Mouse (Mus musculus) inflammation-experienced regulatory T-cells, adult 6 months (primary cell): ENCODE results near the gene Acsl4. TPM values are rescaled to one million over a fixed set of nuclear protein-coding genes. Genes with fewer than 3 reads are reported as not detected.

Experiments used
- ATAC-seq: one replicate; pipeline ENCODE4 v1.8.0; 2017
- polyA plus RNA-seq, 3 experiments: library from polyadenylated mRNA; unstranded; fragments of 100-300 nt; shearing (Covaris generic); gene quantifications; one replicate each; pipeline ENCODE4 v1.2.1; 2017

Gene Acsl4
- polyA plus RNA-seq = 10 to 100 TPM; 44.3 to 52.9 (median 45.9) TPM

DNA sequence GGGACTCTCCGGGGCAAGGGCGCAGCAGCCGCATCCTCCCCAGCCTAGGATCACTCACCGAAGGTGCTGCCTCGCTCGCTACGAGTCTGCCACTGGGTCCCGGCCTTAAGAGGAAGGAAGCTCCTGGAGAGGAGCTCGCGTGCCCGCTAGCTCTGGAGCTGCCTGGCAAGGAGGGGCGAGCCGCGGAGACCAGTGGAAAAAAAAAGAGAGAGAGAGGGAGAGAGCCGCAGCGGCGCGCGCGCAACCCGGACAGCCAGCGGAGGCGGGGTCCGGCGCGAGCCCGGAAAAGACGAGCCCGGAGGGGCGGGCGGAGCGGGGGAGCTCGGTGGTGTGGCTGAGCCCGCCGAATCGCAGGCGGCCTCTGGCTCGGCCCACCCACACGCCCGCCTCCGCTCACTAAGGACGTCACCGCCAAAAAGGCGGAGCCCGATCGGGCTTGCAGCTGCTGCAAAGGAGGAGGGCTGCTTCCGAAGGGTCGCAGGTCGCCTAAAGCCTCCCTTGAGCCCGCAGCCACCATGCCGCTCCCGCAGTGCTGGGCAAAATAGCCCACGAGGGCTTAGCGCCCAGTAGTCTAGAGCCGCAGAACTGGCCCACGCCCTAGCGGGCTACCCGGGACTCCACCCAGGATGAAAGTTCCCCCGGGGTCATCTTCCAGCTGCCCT, at the start of gene Acsl4:
Gene Acsl4 (minus strand): TSS at position 289 of the 662 bp plus-strand sequence.
- ATAC-seq = peak; percentile 86

DNA sequence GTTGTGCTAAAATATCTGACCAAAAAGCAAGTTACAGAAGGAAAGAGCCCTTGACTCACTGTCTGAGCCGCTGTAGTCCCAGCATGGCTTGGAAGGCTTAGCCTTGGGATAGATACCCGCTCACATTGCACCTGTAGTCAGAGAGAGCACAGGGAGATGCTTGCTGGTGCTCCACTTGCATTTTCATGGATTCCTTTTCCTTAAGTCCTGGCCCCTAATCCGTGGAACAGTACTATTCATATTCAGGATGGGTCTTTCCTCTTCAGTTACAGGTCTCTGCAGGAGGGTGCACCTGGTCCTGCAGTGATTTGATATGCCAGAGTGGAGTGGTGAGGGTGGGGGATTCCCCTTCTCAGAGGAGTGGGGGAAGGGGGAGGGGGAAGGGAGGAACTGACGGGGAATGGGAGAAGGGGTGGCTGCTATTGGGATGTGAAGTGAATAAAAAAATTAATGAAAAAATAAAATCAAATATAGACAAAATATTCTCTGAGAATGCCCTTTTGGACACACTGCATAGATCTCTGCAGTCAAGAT, 47.7 kb upstream of the Acsl4 start:
- no peak for ATAC-seq

DNA sequence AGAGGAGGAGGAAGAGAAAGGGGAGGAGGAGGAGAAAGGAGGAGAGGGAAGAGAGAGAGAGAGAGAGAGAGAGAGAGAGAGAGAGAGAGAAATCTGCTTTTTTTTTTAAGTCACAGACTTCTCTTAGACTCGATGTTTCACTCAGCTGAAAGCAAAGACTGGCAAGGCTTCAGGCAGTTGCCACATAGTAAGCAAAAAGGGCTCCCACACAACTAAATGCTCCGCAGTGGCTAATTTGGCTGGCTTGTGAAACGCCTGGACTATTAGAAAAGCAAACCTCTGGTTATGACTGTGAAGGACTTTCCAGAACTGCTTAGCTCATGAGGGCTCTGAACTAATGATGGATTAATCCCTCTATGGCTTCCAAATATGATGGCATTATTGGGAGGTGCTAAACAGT, 42.5 kb upstream of the Acsl4 start:
- no peak for ATAC-seq

DNA sequence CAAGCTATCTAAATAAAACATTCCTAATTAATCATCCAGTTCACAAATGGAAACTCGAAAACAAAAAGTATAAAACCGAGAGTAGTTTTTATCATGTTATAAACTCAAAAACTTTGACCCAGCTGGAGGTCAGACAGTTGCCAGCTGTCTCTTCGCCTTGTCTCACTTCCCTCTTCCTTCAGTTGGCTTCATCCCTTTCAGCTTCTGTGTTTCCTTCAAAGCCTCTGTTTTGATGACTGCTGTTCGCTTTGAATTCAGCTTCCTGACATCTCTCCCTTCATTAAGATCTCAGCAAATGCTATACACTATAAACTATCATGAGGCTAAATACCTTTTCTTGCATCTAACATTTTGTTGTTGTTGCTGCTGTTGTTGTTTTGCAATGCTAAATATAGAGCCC, 36.8 kb upstream of the Acsl4 start:
- ATAC-seq = no peak

DNA sequence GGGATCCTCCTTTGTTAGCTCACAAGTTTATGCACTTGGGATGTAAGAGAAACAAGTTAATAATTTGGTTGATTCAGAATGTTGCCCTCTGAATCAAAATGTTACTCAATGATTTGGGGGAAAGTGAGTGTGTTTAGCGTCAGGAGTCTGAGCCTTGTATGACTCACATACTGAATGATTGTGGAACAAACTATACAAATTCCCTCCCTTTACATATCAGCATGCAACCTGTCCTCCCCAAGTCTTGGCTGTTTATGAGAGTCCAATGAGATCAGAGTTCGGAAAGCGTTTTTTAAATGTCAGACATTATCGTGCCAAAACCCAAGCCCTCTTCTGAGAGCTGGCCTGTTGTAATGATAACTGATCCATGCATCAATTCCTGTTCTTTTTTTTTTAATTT, 36.3 kb upstream of the Acsl4 start:
- ATAC-seq = no peak

DNA sequence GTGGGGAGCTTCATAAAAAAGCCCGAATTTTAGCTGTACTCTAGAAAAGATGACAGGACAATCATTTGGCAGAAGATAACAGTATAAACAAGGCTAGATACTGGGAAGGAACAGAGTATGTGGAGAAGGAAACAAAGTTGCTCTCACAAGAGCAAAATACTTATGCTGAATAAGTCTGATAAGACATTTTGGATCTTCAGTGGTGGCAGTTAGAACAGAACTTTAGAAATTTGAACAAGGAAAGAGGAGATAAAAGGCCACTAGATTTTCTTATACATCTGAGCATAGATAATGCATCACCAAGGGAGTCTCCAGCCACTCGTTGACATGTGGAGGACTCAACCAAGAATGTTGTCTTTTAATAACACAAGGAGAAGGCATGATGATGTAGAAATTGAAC, 23.5 kb upstream of the Acsl4 start:
- ATAC-seq = no peak

DNA sequence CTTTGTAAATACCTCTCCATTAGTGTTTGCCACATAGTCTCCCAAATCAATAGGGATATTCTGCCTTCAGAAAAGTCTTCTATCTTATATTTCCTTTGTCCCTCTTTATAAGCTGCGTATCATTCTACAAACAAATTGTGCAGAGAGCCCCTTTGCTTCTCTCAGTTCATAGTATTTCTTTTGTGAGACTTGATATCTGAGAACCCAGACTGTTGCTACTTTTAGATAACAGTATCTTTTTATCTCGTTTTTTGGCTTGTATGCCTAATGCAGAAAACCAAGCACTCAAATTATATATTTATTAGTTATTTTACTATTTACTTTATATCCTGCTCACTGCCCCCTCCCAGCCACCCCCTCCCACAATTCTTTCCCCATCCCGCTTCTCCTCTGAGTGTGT, 19.7 kb upstream of the Acsl4 start:
- no peak for ATAC-seq

DNA sequence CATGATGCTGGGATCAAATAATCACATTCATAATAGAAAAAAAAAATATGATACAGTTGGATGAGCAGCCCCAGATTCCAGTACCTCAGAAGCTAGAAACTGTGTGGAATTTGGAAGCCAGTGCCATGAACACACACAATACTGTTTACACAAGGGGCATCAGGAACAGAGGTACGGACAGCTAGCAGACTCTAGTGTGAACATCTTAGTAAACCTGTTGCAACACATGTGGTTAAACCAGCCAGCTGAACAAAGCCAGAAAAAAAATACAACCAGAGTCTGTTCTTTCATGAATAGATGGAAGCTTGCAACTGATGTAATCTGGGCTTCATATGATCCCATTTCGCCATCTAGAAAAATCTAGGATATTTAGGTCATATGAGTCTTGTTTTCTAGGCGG, 19.0 kb upstream of the Acsl4 start:
- no peak for ATAC-seq

DNA sequence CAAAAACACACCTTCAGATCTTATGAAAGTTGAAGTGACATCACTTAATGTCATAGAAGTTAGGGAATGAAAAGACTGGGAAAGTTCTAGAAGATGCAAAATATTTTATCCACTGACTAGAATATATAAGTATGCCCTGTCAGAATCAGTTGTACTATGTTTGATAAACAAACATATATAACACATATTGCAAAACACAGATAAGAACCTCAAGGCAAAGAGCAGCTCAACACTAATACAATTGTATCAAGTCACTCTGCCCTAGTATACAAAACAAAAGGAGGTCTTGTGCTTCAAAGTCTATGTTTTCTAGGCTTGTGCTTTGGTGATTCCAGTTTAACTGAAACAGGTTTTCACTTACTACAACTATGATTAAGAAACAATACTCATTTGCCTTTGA, 12.8 kb upstream of the Acsl4 start:
- ATAC-seq = no peak

DNA sequence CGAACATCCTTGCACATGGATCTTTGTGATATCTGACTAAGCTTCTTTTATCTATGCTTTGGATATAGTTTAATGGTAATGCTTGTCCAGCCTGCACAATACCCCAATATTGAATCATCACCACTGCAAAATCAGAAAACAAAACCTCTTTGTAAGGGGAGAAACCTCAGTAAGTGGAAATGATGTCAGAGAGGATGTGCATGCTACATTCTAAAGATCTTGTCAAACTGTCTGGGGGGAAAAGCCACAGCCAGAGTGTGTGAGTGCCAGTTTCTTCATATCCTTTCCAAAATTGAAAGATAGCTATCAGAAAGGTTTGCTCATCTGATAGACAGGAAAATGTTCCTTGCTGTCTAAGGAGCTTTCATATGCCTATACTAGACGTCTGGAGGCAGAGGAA, 8.3 kb upstream of the Acsl4 start:
- ATAC-seq = peak; percentile 48

DNA sequence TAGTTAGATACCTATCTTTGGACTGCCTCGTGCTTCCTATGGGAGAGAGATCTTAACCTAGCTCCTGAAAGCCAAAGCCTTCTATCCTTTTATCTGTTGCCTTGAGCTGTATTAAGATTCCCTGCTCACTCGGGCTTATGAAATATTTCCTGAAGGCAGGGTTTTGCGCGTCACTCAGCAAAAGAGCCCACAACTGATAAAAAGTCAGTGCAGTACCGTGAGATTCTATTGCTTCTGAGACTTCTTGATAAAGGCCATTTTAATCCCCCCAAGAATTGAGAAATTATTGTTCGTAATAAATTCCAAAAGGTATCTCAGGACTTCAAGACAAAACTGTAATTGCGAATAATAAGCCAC, 552 bp upstream of the Acsl4 start:
- ATAC-seq = peak; percentile 33

DNA sequence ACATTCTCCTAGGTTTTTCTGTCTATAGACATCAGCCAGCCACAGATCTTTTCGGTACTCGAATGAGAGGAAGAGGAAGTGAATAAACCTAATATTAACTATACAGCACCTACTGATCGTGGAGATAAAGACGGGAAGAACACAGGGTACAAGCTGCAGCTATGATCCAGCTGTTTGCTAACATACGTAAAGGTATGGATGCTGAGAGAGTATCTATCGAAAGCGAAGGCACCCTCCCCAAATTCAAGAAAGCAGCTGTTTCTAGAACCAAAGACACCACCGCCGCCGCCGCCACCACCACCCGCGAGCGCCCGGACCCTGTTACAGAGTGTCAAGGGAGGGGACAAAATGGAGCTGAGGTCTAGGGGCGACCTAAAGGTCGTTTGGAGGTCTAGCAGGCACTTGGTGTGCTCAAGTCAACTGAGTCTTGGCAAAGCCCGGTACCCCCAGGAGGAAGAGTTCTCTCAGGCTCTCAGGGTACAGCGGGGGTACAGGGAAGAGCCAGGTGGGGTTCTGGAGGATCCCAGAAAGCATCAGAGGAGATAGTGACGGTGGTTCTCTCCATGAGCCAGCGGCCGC, 665 bp downstream of the Acsl4 start:
- ATAC-seq = peak; percentile 27

DNA sequence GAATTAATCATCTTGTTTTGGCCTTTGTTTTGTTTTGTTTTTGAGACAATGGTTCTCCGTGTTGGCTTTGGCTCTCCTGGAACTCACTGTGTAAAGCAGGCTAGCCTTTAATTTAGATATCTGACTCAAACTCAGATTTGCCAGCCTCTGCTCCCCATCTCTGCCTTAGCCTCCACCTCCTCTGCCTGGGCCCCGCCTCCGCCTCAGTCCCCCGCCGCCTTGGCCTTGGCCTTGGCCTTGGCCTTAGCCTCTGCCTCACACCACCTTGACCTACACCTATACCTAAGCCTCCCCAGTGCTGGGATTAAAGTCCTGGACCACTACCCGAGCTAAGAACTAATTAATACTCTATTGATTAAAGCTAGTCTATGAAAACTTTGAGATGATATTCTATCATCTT, 2.2 kb downstream of the Acsl4 start:
- no peak for ATAC-seq

DNA sequence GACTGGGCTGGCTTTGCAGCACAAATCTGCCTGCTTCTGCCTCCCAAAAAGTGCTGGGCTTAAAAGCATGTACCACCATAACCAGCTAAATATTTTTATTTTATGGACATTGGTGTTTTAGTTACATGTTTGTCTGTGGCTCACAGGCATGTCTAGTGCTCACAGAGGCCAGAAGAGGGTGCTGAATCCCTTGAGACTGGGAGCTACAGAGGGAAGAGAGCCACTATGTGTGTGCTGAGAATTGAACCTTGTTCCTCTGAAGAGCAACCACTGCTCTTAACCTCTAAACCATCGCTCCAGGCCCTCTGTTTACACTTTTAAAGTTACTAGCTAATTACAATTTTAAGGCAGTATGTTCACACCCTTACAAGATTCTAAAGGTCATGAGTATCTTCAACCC, 2.7 kb downstream of the Acsl4 start:
- no peak for ATAC-seq

DNA sequence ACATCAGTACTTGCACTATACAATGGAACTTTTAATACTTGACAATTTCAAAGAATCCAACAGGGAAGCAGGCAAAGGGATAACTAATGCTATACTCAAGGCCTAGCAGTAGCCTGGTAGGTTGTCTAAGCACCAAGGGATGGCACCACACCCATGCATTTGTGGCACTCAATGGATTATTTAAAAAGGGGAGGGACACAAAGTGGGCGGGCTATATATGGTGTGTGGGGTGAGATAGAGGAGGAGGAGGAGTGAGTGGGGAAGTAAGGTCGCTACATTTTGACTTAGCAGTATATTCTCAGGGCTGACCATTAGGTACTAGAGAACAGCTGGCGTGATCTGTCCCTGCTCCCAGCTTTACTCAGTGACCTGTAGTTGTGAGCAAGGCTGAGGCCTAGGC, 5.4 kb downstream of the Acsl4 start:
- peak; percentile 19 for ATAC-seq

DNA sequence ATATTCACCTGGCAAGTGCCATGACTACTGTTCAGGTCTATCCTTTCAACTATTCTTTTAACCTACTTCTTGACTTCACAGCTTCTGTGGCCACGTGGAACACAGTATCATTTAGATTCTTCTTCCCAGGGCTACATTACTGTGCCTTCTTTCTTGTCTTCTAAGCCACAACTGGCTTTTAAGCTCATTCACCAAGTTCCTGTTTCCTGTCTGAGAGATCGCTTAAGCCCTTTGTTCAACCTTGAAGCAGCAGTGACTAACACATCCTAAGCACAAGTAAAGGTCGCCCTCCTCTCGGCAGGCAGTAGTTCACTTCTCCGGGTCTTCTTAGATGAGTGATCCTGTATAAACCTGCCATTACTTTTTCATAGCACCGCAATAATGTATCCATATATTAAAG, 10.4 kb downstream of the Acsl4 start:
- peak; percentile 89 for ATAC-seq

DNA sequence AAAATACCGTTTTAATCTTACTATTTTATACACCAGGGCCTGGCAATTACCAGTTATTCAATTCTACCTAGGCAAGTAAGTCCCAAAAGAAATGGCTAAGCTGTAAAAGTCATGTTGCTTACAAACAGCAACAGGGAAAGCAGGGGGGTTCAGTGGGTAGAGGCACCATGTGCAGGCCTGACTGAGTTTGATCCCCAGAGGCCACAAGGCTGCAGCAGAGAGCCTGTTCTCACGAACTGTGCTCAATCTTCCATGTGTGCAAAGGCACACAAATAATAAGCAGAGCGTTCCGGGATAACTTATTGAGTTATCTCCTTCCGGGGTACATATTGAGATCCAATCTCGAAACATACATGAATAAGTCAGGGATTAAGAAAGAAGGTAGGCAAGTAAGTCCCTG, 12.3 kb downstream of the Acsl4 start:
- no peak for ATAC-seq

DNA sequence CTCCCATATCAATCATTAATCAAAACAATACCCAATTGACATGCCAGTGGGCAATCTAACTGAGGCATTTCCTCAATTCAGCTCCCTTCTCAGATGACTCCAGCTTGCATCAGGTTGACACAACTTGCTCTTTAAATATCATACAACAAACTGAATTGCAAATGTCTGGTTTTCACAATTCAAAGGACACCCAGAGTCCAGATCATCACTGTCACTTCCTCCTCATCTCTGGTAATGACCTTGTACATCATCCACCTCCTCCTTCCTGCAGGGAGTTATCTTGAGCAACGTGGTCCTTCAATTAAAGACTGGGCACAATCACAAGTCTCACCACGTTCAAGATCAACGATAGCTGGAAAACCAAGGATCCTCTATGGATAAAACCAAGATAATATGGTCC, 13.0 kb downstream of the Acsl4 start:
- no peak for ATAC-seq

DNA sequence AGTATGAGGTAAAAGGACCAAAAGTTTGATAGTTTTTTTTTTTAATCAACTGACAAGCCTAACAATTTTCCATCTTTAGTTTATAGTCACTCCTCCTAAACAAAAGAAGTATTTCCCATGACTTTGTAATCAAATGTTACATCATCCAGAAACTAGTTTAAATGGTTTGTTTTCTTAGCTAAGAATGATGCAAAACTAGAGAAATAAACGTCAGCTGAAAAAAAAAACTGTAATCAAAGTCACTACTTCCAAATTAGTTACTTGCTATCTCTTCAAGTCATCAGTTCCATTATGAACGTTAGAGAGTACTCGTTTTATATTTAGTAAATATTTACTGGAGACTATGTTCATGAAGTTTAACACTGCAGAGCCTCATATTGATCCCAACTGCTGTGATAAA, 13.6 kb downstream of the Acsl4 start:
- ATAC-seq = no peak

DNA sequence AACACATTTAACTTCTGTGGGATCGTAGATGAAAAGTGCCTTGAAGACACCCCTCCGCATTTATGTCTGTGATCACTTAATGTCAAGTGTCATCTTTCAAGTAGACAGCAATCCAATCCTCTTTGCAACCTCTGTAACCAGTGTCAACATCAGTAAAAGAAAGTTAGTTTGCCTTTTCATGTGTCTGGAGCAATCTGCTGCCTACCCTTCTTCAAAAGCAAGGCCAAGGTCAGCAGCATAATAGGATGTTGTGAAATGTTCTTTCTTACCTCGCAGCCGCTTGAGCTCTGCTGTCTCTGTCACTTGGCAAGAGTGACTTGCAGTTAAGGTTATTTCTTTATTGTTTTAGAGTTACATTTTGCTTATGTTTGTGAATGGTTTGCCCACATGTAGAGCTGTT, 14.8 kb downstream of the Acsl4 start:
- no peak for ATAC-seq

DNA sequence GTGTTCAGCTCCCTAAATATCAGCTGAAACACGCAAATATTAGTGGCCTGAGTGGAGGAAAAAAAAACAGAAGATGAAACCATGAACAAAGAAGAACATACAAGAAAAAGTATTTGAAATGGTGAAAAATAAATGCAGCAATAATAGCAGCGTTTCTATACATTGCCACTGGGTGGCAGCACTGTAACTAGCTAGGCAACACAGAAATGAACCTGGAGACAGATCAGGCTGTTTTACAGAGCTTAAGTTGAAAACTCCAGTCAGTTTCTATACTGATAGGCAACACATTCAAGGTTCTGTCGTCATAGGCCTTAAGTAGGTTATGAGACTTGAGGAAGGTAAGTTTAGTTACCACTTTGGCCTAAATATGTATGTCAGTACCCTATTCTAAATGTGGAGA, 17.9 kb downstream of the Acsl4 start:
- ATAC-seq = peak; percentile 63

DNA sequence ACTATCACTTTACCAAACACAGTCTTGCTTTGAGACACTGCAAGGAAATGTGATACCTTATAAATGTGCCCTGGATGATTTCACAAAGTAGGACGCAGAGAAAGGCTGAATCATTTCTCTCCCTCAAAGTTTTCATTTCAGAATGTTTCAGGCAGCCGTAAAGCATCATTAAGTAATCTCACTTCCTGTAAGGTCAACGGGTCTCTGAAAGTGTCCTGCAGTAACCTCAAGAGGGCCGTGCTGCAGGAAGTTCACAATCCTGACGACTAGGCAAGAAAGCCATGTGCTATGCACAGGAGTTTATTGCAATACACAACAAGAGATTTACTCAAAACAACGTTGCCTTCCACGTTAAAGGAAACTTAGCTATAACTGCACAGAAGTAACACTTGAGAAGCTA, 20.4 kb downstream of the Acsl4 start:
- peak; percentile 86 for ATAC-seq

DNA sequence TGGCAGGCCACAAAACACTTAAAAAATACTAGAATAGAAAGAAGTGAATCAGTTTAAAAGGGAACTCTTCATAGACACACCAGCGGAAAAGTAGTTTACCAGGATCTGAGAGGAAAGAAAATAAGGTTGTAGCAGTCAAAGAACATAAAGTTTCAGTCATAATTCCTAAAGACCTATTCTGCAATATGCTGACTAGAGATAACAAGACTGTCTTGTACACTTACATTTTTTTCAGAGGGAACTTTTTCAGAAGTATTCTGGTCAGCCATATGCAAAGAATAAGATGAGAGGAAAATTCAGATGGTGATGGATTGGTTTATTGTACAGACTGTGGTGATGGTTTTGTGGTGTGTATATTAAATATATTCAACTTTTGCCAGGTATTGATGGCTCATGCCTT, 26.5 kb downstream of the Acsl4 start:
- no peak for ATAC-seq

DNA sequence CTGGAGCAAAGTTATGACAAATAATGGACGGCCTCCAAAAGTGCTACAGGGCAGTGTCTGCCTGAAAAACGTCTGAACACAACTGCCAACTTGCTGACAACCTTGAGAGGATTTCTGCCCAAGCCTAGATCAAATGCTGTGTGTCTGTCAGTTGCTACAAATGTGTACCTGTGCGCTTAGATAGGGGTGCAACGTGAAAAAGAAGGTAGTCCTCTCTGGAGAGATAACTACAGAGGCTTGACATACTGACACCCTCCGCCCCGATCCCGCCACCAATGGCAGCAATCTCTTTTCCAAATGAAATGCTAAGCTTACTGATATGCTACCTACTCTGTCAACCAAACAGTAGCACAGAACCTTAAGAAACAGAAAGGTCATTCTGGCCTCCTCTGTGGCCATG, 31.3 kb downstream of the Acsl4 start:
- no peak for ATAC-seq

DNA sequence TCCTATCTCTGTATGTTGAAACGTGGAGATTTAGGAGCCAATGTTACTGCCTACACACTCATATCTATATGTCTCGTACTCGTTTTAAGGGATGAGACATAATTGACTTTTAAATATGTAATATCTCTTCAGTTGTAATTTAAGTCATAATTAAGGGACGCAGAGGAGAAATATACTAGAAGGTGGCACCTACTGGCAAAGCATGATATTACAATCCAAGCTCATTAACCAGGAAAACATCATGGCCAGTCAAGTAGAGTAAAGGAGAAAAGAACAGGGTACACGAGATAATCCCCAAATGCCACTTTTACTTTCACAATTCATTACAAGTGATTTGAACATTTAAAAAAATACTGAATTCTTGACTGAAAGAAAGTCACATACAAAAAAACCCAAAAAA, 31.9 kb downstream of the Acsl4 start:
- no peak for ATAC-seq
